Mouse (Mus musculus) forebrain, embryonic 15.5 days (tissue): Measurements from ENCODE around the gene Tmem14c. TPM values are rescaled to one million over a fixed set of nuclear protein-coding genes. Genes with fewer than 3 reads are reported as not detected.

ENCODE experiments used
- ATAC-seq: fragments of 200-750 bp; cut with Nextera tagmentation; replicated peaks from 2 replicates; pipeline ENCODE4 v1.8.0; 2017; ENCODE audit warnings: mild to moderate bottlenecking, moderate TSS enrichment, moderate library complexity
- H3K27ac ChIP-seq: fragments of 300-500 bp; sonication (generic); replicated peaks from 2 replicates; pipeline ENCODE4 v1.5.1; 2015; ENCODE audit warnings: mild to moderate bottlenecking, inconsistent platforms
- H3K27me3 ChIP-seq: fragments of 300-500 bp; sonication (generic); 2 replicates; pipeline ENCODE4 v1.6.1; 2015; ENCODE audit warnings: inconsistent platforms
- H3K36me3 ChIP-seq: fragments of 300-500 bp; sonication (generic); 2 replicates; pipeline ENCODE4 v1.6.1; 2015; ENCODE audit warnings: mild to moderate bottlenecking, inconsistent platforms
- H3K4me1 ChIP-seq: fragments of 300-500 bp; sonication (generic); 2 replicates; pipeline ENCODE4 v1.6.1; 2015; ENCODE audit warnings: inconsistent platforms
- H3K4me2 ChIP-seq: fragments of 300-500 bp; sonication (generic); replicated peaks from 2 replicates; pipeline ENCODE4 v1.6.1; 2015; ENCODE audit warnings: mild to moderate bottlenecking, inconsistent platforms
- H3K4me3 ChIP-seq: fragments of 300-500 bp; sonication (generic); 2 replicates; pipeline ENCODE4 v1.5.1; 2015; ENCODE audit warnings: mild to moderate bottlenecking, inconsistent platforms
- H3K9ac ChIP-seq: fragments of 300-500 bp; sonication (generic); replicated peaks from 2 replicates; pipeline ENCODE4 v1.6.1; 2015; ENCODE audit warnings: mild to moderate bottlenecking, inconsistent platforms
- H3K9me3 ChIP-seq: fragments of 300-500 bp; sonication (generic); 2 replicates; pipeline ENCODE4 v1.6.1; 2016; ENCODE audit warnings: inconsistent platforms
- WGBS: fragments of 180-500 bp; shearing (Covaris S2); methylation state at CpG from one replicate; pipeline ENCODE4 v1.1.7; 2015; ENCODE audit warnings: mixed read lengths; 5-methylcytosine and 5-hydroxymethylcytosine counted together
- polyA plus RNA-seq: library from polyadenylated mRNA; unstranded; fragments of >200 nt; fragmentation: Nextera tagmentation; extraction: Ambion mirVana; gene quantifications from 2 replicates; pipeline ENCODE4 v1.2.1, GENCODE M21; 2015

Tmem14c gene
- polyA plus RNA-seq, 1 experiment from 2014 or later: 112 TPM

- Histone ChIP-seq H3K9ac (no peak overlapping the region), H3K36me3 (peaks cover 23% of the 10 kb centered on the region)
- 82% methylated on average over 4 of the region's 4 CpGs for WGBS
Measured at GRCm38 (mm10) chr13:41017832-41018231, 1.7 kb downstream of the Tmem14c start.

GRCm38 (mm10) chr13:41018236-41018635 lies 2.1 kb downstream of the Tmem14c start:
- no peak for ATAC-seq
- 91% methylated on average over 9 of the region's 9 CpGs for WGBS
- Histone ChIP-seq H3K27ac (no peak overlapping the region), H3K36me3 (peaks cover 19% of the 10 kb centered on the region), H3K4me2 (no peak overlapping the region), H3K4me3 (no peak overlapping the region), H3K4me1 (peaks cover 20% of the 10 kb centered on the region), H3K9ac (no peak overlapping the region), H3K27me3 (no peaks in the 10 kb centered on the region), H3K9me3 (no peaks in the 10 kb centered on the region)

More at GRCm38 (mm10) chr13:41017832-41018231, 1.7 kb downstream of the Tmem14c start:
- no peak overlapping the region for H3K4me2 ChIP-seq
- H3K4me1 ChIP-seq: peaks cover 20% of the 10 kb centered on the region
- no peaks in the 10 kb centered on the region for H3K9me3 ChIP-seq
- H3K27me3 ChIP-seq: no peaks in the 10 kb centered on the region
- H3K27ac ChIP-seq: no peak overlapping the region
- no peak overlapping the region for H3K4me3 ChIP-seq
- ATAC-seq: no peak

DNA sequence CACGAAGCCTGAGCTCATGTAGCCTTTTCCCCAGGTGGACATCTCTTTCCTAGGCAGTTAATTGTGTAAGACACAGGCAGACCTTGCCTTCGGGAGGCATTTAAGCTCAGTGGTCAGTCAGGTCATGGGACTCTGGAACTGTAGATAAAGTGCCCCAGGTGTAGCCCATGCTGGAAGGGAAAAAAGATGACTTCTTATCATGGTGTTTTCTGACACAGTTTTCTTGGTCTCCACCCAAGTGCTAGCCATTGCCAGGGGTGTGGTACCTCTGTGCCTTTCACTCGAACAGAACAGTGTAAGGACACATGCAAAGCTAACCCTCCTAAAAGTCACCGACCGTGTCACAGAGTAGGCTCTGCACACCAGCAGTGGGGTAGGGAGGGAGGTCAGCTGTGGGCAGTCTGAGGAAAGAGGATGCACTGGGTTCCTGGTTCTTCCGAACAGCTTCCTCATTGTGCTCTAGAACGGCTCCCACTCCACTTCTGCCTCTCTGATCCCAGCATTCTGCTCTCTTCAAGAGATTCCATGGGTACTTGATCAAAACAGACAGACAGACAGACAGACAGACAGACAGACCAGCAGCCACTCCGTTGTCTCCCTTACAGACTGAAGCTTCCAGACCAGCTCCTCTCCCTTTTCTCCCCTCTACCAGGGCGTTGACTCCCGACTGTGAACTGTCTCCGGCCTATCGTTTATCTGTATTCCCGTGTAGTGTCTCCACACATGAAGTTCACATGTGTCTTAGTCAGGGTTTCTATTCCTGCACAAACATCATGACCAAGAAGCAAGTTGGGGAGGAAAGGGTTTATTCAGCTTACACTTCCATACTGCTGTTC lies 2.9 kb downstream of the Tmem14c start:
- 95% methylated on average over 13 of the region's 13 CpGs for WGBS
- ATAC-seq: no peak
- no peak overlapping the region for H3K9ac ChIP-seq
- H3K36me3 ChIP-seq: peaks cover 20% of the 10 kb centered on the region
- no peaks in the 10 kb centered on the region for H3K27me3 ChIP-seq
- no peak overlapping the region for H3K4me2 ChIP-seq
- H3K4me3 ChIP-seq: no peak overlapping the region
- no peak overlapping the region for H3K27ac ChIP-seq
- peaks cover 20% of the 10 kb centered on the region for H3K4me1 ChIP-seq
- no peaks in the 10 kb centered on the region for H3K9me3 ChIP-seq

DNA sequence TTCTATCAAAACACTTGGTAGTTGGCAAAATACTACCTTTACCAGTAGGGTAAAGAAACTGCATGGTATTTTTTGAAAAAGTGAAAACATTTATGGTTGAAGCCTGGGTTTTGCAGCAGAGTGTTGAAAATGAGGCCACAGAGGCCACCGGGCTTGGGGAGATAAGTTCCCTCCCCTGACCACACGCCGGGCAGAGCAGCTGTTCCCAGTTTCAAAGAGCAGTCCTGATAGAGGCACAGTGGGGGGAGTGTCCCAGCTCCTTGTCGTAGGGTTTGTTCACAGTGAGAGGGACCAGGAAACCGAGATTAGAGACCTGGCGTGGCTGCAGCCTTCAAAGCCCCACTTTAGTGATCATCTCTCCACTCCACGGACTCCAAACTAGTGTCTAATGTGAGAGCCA lies 4.4 kb downstream of the Tmem14c start:
- Histone ChIP-seq H3K4me1 (peaks cover 18% of the 10 kb centered on the region), H3K4me3 (no peak overlapping the region), H3K27me3 (no peaks in the 10 kb centered on the region), H3K9ac (no peak overlapping the region), H3K9me3 (no peaks in the 10 kb centered on the region), H3K36me3 (peaks cover 13% of the 10 kb centered on the region; the same call in 1 of the 2 replicates), H3K4me2 (no peak overlapping the region), H3K27ac (no peak overlapping the region)
- 76% methylated on average over 7 of the region's 7 CpGs for WGBS
- no peak for ATAC-seq

DNA sequence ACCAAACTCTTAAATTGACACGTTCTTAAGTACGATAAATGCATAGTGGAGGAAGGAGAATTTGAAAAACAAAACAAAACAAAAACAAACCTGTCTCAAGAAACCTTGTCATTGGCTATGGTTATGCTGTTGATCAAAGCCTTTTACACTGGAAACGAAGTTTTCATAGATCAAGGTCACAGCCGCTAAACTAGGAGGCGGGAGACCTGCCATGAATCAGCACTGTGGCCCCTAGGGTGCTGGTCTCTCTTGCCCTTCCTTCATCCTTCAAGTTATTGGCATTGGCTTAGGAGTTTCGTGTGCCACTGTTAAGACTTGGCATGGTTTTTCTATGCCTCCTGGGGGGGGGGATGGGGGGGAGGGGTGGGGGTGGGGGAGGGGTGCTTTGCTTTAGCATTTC lies 5.5 kb downstream of the Tmem14c start:
- H3K4me2 ChIP-seq: no peak overlapping the region
- no peak overlapping the region for H3K4me3 ChIP-seq
- H3K9me3 ChIP-seq: no peaks in the 10 kb centered on the region
- H3K4me1 ChIP-seq: peaks cover 14% of the 10 kb centered on the region
- ATAC-seq: no peak
- H3K27ac ChIP-seq: no peak overlapping the region
- H3K9ac ChIP-seq: no peak overlapping the region
- H3K27me3 ChIP-seq: no peaks in the 10 kb centered on the region
- H3K36me3 ChIP-seq: peaks cover 13% of the 10 kb centered on the region; the same call in 1 of the 2 replicates
- 90% methylated on average over 6 of the region's 6 CpGs for WGBS

DNA sequence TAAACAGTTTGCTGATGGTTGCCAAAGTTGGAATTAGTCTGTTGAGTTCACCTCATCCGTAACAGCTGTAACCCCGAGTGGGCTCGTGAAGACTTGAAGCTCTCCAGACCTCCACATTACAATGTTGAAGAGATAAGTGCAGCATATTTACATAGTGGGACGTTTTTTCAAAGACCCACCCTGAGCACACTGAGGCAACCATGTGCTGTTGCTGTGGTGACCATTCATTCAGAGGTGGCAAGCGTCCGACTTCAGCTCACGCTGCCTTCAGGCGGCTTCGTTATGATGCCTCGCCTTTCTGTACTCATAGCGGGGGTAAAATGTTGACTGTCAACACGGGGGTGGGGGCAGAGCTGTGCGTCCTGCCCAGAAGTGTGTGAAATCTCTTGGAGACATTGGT lies 6.0 kb downstream of the Tmem14c start:
- no peak for ATAC-seq
- no peaks in the 10 kb centered on the region for H3K27me3 ChIP-seq
- H3K9ac ChIP-seq: no peak overlapping the region
- no peaks in the 10 kb centered on the region for H3K9me3 ChIP-seq
- 65% methylated on average over 13 of the region's 13 CpGs for WGBS
- peaks cover 9% of the 10 kb centered on the region for H3K4me1 ChIP-seq
- H3K4me3 ChIP-seq: no peak overlapping the region
- no peak overlapping the region for H3K4me2 ChIP-seq
- H3K36me3 ChIP-seq: peaks cover 13% of the 10 kb centered on the region; the same call in 1 of the 2 replicates
- no peak overlapping the region for H3K27ac ChIP-seq

DNA sequence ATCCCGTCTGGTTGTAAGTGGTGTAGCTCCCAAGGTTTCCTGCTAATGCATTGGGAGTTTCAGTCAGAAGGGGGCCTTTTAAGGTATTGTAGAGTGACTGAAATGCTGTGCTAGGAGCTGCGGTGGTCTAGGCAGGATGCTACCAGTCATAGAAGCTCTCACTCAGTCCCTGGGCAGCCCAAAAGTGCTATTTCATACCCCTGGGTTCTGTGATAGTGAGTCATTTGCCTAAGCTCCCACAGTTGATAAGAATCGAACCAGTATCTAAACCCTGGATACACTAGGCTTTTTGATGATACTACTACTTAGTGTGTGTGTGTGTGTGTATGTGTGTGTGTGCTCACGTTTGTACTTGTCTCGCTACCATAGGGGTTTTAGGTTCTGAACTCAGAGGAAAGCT lies 14.0 kb downstream of the Tmem14c start:
- 75% methylated on average over 5 of the region's 5 CpGs for WGBS
- Histone ChIP-seq H3K27ac (no peak overlapping the region), H3K4me3 (no peak overlapping the region), H3K36me3 (no peaks in the 10 kb centered on the region), H3K9ac (no peak overlapping the region), H3K4me1 (no peaks in the 10 kb centered on the region), H3K9me3 (no peaks in the 10 kb centered on the region), H3K27me3 (no peaks in the 10 kb centered on the region), H3K4me2 (no peak overlapping the region)
- ATAC-seq: no peak

DNA sequence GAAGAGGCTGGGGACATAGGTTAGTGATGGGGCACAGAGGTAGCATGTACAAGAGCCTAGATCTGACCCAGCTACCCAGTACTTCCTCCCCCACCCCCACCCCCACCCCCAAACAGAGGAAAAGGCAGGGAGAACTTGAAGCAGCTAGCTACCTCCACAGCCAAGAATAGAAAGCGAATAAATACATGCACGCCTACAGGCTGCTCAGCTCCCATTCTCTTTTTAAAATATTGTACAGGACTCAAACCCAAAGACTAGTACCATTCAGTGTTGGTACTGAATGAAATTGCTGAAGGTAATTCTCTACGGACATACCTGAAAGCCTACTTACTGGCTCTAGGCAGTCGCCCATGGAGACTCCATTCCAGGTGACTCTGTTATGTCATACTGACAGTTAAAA lies 26.4 kb downstream of the Tmem14c start:
- H3K4me3 ChIP-seq: no peak overlapping the region
- no peak overlapping the region for H3K9ac ChIP-seq
- no peaks in the 10 kb centered on the region for H3K9me3 ChIP-seq
- H3K27ac ChIP-seq: no peak overlapping the region
- H3K4me2 ChIP-seq: no peak overlapping the region
- ATAC-seq: no peak
- WGBS: 92% methylated on average over 4 of the region's 4 CpGs
- H3K27me3 ChIP-seq: no peaks in the 10 kb centered on the region
- no peaks in the 10 kb centered on the region for H3K4me1 ChIP-seq
- H3K36me3 ChIP-seq: no peaks in the 10 kb centered on the region

DNA sequence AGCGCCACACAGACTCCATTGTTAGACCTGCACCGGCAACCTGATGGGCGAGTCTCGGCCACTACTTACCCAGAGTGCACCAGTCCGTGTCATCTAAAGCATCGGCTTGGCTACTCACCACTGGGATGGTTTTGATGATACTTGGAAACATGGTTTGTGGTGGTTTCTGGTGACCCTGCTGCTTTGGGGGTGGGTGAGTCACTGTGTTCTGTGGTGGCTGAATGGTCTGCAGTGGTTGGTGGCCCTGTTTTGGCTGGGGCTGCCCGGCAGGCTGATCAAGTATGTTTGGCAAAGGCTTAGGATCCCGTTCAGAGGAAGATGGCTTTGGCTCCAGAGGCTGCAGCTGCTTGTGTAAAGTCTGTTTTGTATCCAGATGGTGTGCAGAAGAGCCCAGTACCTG lies 29.8 kb downstream of the Tmem14c start:
- Histone ChIP-seq H3K4me2 (no peak overlapping the region), H3K9me3 (no peaks in the 10 kb centered on the region), H3K27me3 (no peaks in the 10 kb centered on the region), H3K9ac (no peak overlapping the region), H3K27ac (no peak overlapping the region), H3K4me3 (no peak overlapping the region), H3K36me3 (no peaks in the 10 kb centered on the region), H3K4me1 (no peaks in the 10 kb centered on the region)
- ATAC-seq: no peak
- WGBS: 91% methylated on average over 8 of the region's 8 CpGs

DNA sequence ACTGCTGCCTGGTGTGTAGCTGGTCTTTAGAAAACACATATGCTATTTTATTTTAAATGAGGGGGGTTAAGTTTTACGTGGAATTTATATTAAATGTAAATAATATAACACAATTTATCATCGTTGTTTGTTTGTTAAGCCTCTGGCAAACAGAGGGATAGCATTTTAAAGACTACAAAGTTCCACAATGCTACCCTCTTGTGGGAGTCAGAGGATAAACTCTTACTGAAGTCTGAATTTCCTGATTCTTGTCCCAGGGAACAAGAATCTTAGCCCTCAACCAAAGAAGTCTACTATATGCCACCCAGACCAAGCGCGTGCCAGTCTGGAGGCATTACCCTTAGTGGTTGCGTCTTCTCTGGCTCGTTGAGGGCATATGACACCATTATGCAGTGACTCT lies 31.2 kb downstream of the Tmem14c start:
- WGBS: 88% methylated on average over 6 of the region's 6 CpGs
- Histone ChIP-seq H3K4me1 (0 out of 2 replicates have a peak, but pooled peaks cover 2% of the 10 kb centered on the region), H3K36me3 (no peaks in the 10 kb centered on the region), H3K27me3 (no peaks in the 10 kb centered on the region), H3K27ac (no peak overlapping the region), H3K9me3 (no peaks in the 10 kb centered on the region), H3K9ac (no peak overlapping the region), H3K4me3 (no peak overlapping the region), H3K4me2 (no peak overlapping the region)
- ATAC-seq: no peak

- Histone ChIP-seq H3K27me3 (no peaks in the 10 kb centered on the region), H3K4me1 (0 out of 2 replicates have a peak, but pooled peaks cover 2% of the 10 kb centered on the region), H3K9ac (no peak overlapping the region), H3K27ac (no peak overlapping the region), H3K4me3 (no peak overlapping the region), H3K36me3 (no peaks in the 10 kb centered on the region), H3K4me2 (no peak overlapping the region), H3K9me3 (no peaks in the 10 kb centered on the region)
- WGBS: 8% methylated on average over 5 of the region's 5 CpGs
- ATAC-seq: no peak
Measured at GRCm38 (mm10) chr13:41051965-41052364, 35.9 kb downstream of the Tmem14c start.

DNA sequence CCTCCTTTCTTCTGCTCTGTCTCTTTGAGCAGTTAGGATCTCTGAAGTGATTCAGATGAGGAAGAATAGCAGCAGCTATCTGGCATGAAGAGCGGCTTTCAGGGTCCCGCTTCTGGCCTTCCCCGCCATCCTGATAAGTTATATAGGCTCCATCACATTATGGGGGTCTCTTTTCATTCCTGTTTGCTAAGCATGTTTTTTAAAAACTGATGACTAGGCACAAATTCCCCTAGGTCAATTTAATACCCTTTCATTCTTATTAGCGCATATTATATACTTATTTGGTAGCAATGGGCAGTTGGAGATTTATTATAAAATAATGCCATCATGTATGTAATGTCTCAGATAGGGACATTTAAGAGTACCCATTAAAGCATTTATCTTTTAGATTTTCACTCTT lies 51.5 kb downstream of the Tmem14c start:
- H3K4me2 ChIP-seq: no peak overlapping the region
- H3K27ac ChIP-seq: no peak overlapping the region
- 99% methylated on average over 4 of the region's 4 CpGs for WGBS
- no peak overlapping the region for H3K4me3 ChIP-seq
- H3K36me3 ChIP-seq: no peaks in the 10 kb centered on the region
- ATAC-seq: no peak
- no peaks in the 10 kb centered on the region for H3K9me3 ChIP-seq
- H3K27me3 ChIP-seq: no peaks in the 10 kb centered on the region
- no peaks in the 10 kb centered on the region for H3K4me1 ChIP-seq
- H3K9ac ChIP-seq: no peak overlapping the region

- Histone ChIP-seq H3K27me3 (no peaks in the 10 kb centered on the region), H3K27ac (no peak overlapping the region), H3K36me3 (no peaks in the 10 kb centered on the region), H3K4me1 (no peaks in the 10 kb centered on the region), H3K4me2 (no peak overlapping the region), H3K9me3 (no peaks in the 10 kb centered on the region), H3K9ac (no peak overlapping the region), H3K4me3 (no peak overlapping the region)
- peak; percentile 78 for ATAC-seq
- WGBS: 86% methylated on average over 11 of the region's 11 CpGs
Measured at GRCm38 (mm10) chr13:41071617-41072016, 55.5 kb downstream of the Tmem14c start.
